Mouse (Mus musculus): ENCODE results near the gene Cops6. TPM values are rescaled to one million over a fixed set of nuclear protein-coding genes. Genes with fewer than 3 reads are reported as not detected.

The Cops6 gene
- total RNA-seq, 2 experiments from 2014 or later: 97.7 to 111 TPM

GRCm38 (mm10) chr5:138194755-138195345 lies 34.0 kb downstream of the Cops6 start:
- peak; percentile 48 for DNase-seq
- Histone ChIP-seq H3K4me3 (peak overlapping the region; percentile 83), H3K27ac (peak overlapping the region; percentile 94)
- no peak for TF ChIP-seq CTCF (IDR thresholded peaks at IDR 0.05)
- intact Hi-C loops (cut with DNase I): loop anchor here (2.0 kb wide), 1 partner anchor 78 kb away; the partner anchor contains the start of gene Zscan21

GRCm38 (mm10) chr5:138195463-138195862 lies 34.6 kb downstream of the Cops6 start:
- Histone ChIP-seq H3K27ac (peak overlapping the region; percentile 94), H3K4me3 (peak overlapping the region; percentile 83)
- no peak for DNase-seq
- TF ChIP-seq CTCF (IDR thresholded peaks at IDR 0.05): no peak
- intact Hi-C loops (cut with DNase I): loop anchor here (2.0 kb wide), 1 partner anchor 79 kb away; the partner anchor contains the start of gene Zscan21

GRCm38 (mm10) chr5:138199576-138199975 lies 38.7 kb downstream of the Cops6 start:
- Histone ChIP-seq H3K27ac (no peak overlapping the region), H3K4me3 (no peak overlapping the region)
- DNase-seq: no peak
- peak; percentile 42 for TF ChIP-seq CTCF (IDR thresholded peaks at IDR 0.05)
- intact Hi-C loops (cut with DNase I): no loop called here

GRCm38 (mm10) chr5:138202086-138202485 lies 41.2 kb downstream of the Cops6 start:
- no peak for DNase-seq
- H3K4me3 ChIP-seq: no peak overlapping the region
- no peak overlapping the region for H3K27ac ChIP-seq
- intact Hi-C loops (cut with DNase I): no loop called here
- TF ChIP-seq CTCF (IDR thresholded peaks at IDR 0.05): no peak

GRCm38 (mm10) chr5:138207253-138207652 lies 46.4 kb downstream of the Cops6 start:
- Histone ChIP-seq H3K27ac (no peak overlapping the region), H3K4me3 (no peak overlapping the region)
- intact Hi-C loops (cut with DNase I): loop anchor here (2.0 kb wide), 1 partner anchor 28 kb away; no protein-coding TSS in a partner anchor
- DNase-seq: no peak
- no peak for TF ChIP-seq CTCF (IDR thresholded peaks at IDR 0.05)

- intact Hi-C loops (cut with DNase I): loop anchor here (2.0 kb wide), 1 partner anchor 27 kb away; no protein-coding TSS in a partner anchor
- TF ChIP-seq CTCF (IDR thresholded peaks at IDR 0.05): no peak
- H3K4me3 ChIP-seq: no peak overlapping the region
- no peak overlapping the region for H3K27ac ChIP-seq
- no peak for DNase-seq
Observed at GRCm38 (mm10) chr5:138207873-138208272, 47.0 kb downstream of the Cops6 start.

Small RNAs within 50 kb of the gene (microRNA-seq; reads per million reads assigned to microRNA genes)
- 966 reads per million, percentile 76 among the genes with 10 or more reads in this experiment for gene Mir106b
- gene Mir25: 324 reads per million, percentile 61 among the genes with 10 or more reads in this experiment
- 2,121 reads per million, percentile 83 among the genes with 10 or more reads in this experiment for gene Mir93

Other genes with a start within 250 kb of the Cops6 start
- not detected for gene Cyp3a13, start 239.5 kb upstream of the Cops6 start, total RNA-seq (2021)
- gene Gjc3, start 198.0 kb upstream of the Cops6 start, total RNA-seq (2021): under 1 TPM; 0.31 to 0.51 TPM
- gene Azgp1, start 179.6 kb upstream of the Cops6 start, total RNA-seq (2021): not detected
- gene Smok3a, start 139.8 kb upstream of the Cops6 start, total RNA-seq (2021): not detected
- not detected for gene Smok3b, start 139.6 kb upstream of the Cops6 start, total RNA-seq (2021)
- gene Smok3c, start 107.9 kb upstream of the Cops6 start, total RNA-seq (2021): not detected
- 10 to 100 TPM; 10.7 to 10.8 TPM for gene Zkscan1, start 76.0 kb upstream of the Cops6 start, total RNA-seq (2021)
- gene Zscan21, start 44.2 kb upstream of the Cops6 start, total RNA-seq (2021): 10 to 100 TPM; 12.7 to 17.0 TPM
- 1 to 10 TPM; 3.7 to 6.9 TPM for gene Zfp113, start 5.3 kb upstream of the Cops6 start, total RNA-seq (2021)
- 10 to 100 TPM in 1 of 2 experiments, 1 to 10 TPM in 1; 8.4 to 10.3 TPM for gene Ap4m1, start 10.9 kb downstream of the Cops6 start, total RNA-seq (2021)
- gene Mcm7, start 11.4 kb downstream of the Cops6 start, total RNA-seq (2021): 1 to 10 TPM; 8.6 to 9.0 TPM
- gene Taf6, start 26.4 kb downstream of the Cops6 start, total RNA-seq (2021): 10 to 100 TPM; 30.5 to 33.1 TPM
- gene Cnpy4, start 26.4 kb downstream of the Cops6 start, total RNA-seq (2021): 1 to 10 TPM; 2.3 to 4.2 TPM
- 1 to 10 TPM; 1.3 to 1.4 TPM for gene Mblac1, start 33.2 kb downstream of the Cops6 start, total RNA-seq (2021)
- under 1 TPM; 0.26 to 0.28 TPM for gene Nxpe5, start 64.8 kb downstream of the Cops6 start, total RNA-seq (2021)
- 10 to 100 TPM; 51.7 to 53.8 TPM for gene Lamtor4, start 94.4 kb downstream of the Cops6 start, total RNA-seq (2021)
- 1 to 10 TPM; 2.3 to 2.6 TPM for gene BC037034, start 103.0 kb downstream of the Cops6 start, total RNA-seq (2021)
- under 1 TPM; 0.13 to 0.42 TPM for gene Gal3st4, start 111.8 kb downstream of the Cops6 start, total RNA-seq (2021)
- not detected for gene Gm43720, start 118.9 kb downstream of the Cops6 start, total RNA-seq (2021)
- under 1 TPM in 1 of 2 experiments, not detected in 1; 0.06 TPM for gene Gpc2, start 118.9 kb downstream of the Cops6 start, total RNA-seq (2021)
- not detected for gene Stag3, start 119.2 kb downstream of the Cops6 start, total RNA-seq (2021)
- not detected for gene Pvrig, start 180.9 kb downstream of the Cops6 start, total RNA-seq (2021)

Measured in gastrocnemius, adult 2 months (tissue).